Mouse (Mus musculus): Measurements from ENCODE around the gene Lama5. TPM values are rescaled to one million over a fixed set of nuclear protein-coding genes. Genes with fewer than 3 reads are reported as not detected.

Gene Lama5
- polyA plus RNA-seq, 1 experiment = 83.3 TPM

DNA sequence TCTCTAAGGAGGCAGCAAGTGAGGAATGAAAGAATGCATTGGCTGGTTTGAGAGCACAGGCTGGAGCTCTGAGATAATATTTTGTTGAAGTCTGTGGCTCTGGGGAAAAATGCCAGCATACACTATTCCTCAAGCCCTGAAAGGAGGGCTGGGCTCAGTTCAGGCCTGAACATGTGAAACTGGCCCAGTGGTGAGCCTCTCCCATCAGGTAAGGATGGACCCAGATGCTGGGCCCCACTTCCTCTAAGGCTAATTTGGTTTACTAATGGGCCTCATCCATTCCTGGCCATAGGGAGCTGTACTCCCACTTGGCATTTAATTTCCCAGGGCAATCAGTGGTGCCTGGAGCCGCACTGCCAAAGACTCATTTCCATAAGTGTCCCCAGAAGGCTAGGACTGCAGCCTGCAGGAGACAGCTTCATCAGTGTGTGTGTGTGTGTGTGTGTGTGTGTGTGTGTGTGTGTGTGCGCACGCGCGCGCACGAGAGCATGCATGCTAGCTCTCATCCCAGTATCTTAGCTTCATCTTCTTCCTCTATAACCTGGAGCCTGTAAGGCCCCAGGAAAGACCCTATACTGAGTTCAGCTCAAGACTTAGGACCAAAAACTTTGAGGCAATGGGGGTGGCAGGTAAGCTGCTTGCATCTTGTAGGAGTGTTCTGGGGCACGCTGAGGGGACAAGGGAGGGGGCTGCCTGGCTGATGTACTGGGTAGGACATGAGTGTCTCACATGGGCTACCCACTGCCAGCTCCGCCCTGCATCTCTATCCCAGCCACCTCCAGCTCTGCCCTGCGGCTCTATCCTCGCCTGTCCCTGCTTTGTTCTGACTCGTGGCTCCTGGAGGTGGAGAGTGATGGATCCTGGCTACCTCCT is 20.3 kb downstream of the Lama5 start:
- Histone ChIP-seq H3K36me3 (ENCODE audit: control insufficient read depth, insufficient read depth, low read length) (no peaks in the 10 kb centered on the region), H3K27ac (ENCODE audit: insufficient read depth, low read depth, low read length) (no peak overlapping the region), H3K27me3 (replicated peaks; ENCODE audit: control insufficient read depth, insufficient read depth, low read length) (no peaks in the 10 kb centered on the region), H3K4me1 (ENCODE audit: control insufficient read depth, insufficient read depth, low read length) (peaks cover 4% of the 10 kb centered on the region; the same call in 1 of the 2 replicates), H3K4me3 (ENCODE audit: insufficient read depth, low read depth, low read length) (no peak overlapping the region)
- DNase-seq = no peak
- WGBS = 88% methylated on average over 12 of the region's 12 CpGs
- TF ChIP-seq POLR2A (IDR thresholded peaks at IDR 0.05; ENCODE audit: low read depth, low read length) (no peak), CTCF (conservative IDR thresholded peaks at IDR 0.05; ENCODE audit: insufficient read depth, insufficient read length, low read depth, low read length) (no peak)

DNA sequence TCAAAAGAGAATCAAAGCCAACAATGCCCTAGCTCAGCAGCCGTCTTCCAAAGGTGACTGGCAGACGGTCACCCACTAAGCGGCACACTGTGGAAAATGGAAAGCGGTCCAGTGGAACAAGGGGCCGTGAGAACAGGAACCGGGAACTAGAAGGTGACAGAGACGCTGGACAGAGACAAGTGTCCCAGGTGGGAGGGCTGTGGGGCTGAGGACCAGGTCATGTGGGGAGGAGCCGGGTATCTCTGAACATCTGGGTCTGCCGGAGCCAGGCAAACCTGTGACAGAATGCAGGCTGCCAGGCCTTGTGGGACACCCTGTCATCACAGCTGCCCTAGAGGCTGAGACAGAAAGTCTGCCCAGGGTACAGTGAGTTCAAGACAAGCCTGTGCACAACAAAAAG is 21.2 kb downstream of the Lama5 start:
- 77% methylated on average over 9 of the region's 9 CpGs for WGBS
- H3K27ac ChIP-seq (ENCODE audit: insufficient read depth, low read depth, low read length) = no peak overlapping the region
- H3K4me1 ChIP-seq (ENCODE audit: control insufficient read depth, insufficient read depth, low read length) = peaks cover 4% of the 10 kb centered on the region; the same call in 1 of the 2 replicates
- TF ChIP-seq POLR2A (IDR thresholded peaks at IDR 0.05; ENCODE audit: low read depth, low read length) = no peak
- no peak for TF ChIP-seq CTCF (conservative IDR thresholded peaks at IDR 0.05; ENCODE audit: insufficient read depth, insufficient read length, low read depth, low read length)
- no peaks in the 10 kb centered on the region for H3K36me3 ChIP-seq (ENCODE audit: control insufficient read depth, insufficient read depth, low read length)
- H3K4me3 ChIP-seq (ENCODE audit: insufficient read depth, low read depth, low read length) = no peak overlapping the region
- no peaks in the 10 kb centered on the region for H3K27me3 ChIP-seq (replicated peaks; ENCODE audit: control insufficient read depth, insufficient read depth, low read length)
- no peak for DNase-seq

DNA sequence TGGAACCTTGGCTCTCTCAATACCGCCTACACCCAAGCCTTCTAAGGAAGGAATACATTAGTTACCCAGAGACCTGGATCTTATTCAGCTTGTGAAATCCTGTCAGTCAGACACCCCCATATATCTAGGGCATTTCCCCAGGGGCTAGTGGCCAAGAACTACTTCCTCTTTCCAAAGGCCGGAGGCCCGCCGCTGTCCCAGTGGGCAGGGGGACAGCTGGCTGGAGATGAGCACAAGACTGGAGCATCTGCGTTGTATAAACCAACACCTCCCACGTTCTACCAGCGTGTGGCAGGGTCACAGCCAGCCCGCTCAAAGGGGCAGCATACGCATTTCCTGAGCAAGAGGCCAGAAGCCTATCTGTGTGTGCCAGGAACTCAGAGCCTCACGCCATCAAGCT is 22.9 kb downstream of the Lama5 start:
- Histone ChIP-seq H3K4me3 (ENCODE audit: insufficient read depth, low read depth, low read length) (no peak overlapping the region), H3K36me3 (ENCODE audit: control insufficient read depth, insufficient read depth, low read length) (no peaks in the 10 kb centered on the region), H3K4me1 (ENCODE audit: control insufficient read depth, insufficient read depth, low read length) (no peaks in the 10 kb centered on the region), H3K27me3 (replicated peaks; ENCODE audit: control insufficient read depth, insufficient read depth, low read length) (no peaks in the 10 kb centered on the region), H3K27ac (ENCODE audit: insufficient read depth, low read depth, low read length) (no peak overlapping the region)
- TF ChIP-seq CTCF (conservative IDR thresholded peaks at IDR 0.05; ENCODE audit: insufficient read depth, insufficient read length, low read depth, low read length) = no peak
- TF ChIP-seq POLR2A (IDR thresholded peaks at IDR 0.05; ENCODE audit: low read depth, low read length) = no peak
- WGBS = 68% methylated on average over 10 of the region's 10 CpGs
- DNase-seq = no peak

DNA sequence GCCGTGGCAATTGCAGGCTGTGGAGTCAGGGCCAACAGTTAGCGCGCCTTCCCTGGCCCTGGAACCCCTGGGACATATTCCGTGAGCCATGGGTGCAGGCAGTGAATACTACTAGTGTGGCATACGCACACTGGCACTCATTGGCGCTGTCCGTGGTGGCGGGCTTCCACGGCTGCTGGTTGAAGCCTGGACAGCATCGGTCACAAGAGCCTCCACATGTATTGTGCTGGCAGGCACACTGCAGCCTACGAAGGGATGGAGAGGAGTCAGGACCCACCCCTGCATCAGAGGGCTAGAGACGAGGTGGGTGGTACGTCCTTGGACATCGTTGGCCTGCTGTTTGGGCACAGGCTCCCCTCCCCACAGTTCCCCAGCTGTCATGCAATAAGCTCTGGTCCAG is 23.4 kb downstream of the Lama5 start:
- H3K4me3 ChIP-seq (ENCODE audit: insufficient read depth, low read depth, low read length) = no peak overlapping the region
- DNase-seq = no peak
- no peaks in the 10 kb centered on the region for H3K4me1 ChIP-seq (ENCODE audit: control insufficient read depth, insufficient read depth, low read length)
- no peak overlapping the region for H3K27ac ChIP-seq (ENCODE audit: insufficient read depth, low read depth, low read length)
- 92% methylated on average over 14 of the region's 14 CpGs for WGBS
- H3K27me3 ChIP-seq (replicated peaks; ENCODE audit: control insufficient read depth, insufficient read depth, low read length) = no peaks in the 10 kb centered on the region
- TF ChIP-seq POLR2A (IDR thresholded peaks at IDR 0.05; ENCODE audit: low read depth, low read length) (no peak), CTCF (conservative IDR thresholded peaks at IDR 0.05; ENCODE audit: insufficient read depth, insufficient read length, low read depth, low read length) (no peak)
- H3K36me3 ChIP-seq (ENCODE audit: control insufficient read depth, insufficient read depth, low read length) = no peaks in the 10 kb centered on the region

DNA sequence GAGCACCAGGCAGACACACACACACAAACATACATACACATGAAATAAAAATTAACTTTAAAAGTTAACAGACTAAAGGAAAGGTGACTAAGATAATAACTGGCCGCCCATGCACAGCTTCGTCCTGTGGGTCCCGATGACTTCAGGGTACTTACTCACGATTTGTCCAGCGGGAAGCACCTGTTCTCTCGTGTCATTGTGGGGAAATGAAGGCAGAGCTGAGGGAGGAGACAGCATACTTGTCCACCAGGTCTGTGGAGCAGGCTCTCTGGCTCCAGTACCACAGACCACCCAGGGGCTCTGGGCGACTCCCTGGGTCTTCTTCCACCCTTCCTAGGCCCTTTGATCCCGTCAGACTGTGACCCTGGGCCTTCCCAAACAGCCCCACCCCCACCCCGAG is 24.4 kb downstream of the Lama5 start:
- H3K36me3 ChIP-seq (ENCODE audit: control insufficient read depth, insufficient read depth, low read length) = no peaks in the 10 kb centered on the region
- H3K4me3 ChIP-seq (ENCODE audit: insufficient read depth, low read depth, low read length) = no peak overlapping the region
- TF ChIP-seq POLR2A (IDR thresholded peaks at IDR 0.05; ENCODE audit: low read depth, low read length) = no peak
- no peak for TF ChIP-seq CTCF (conservative IDR thresholded peaks at IDR 0.05; ENCODE audit: insufficient read depth, insufficient read length, low read depth, low read length)
- H3K27me3 ChIP-seq (replicated peaks; ENCODE audit: control insufficient read depth, insufficient read depth, low read length) = no peaks in the 10 kb centered on the region
- no peak for DNase-seq
- WGBS = 66% methylated on average over 9 of the region's 9 CpGs
- no peaks in the 10 kb centered on the region for H3K4me1 ChIP-seq (ENCODE audit: control insufficient read depth, insufficient read depth, low read length)
- H3K27ac ChIP-seq (ENCODE audit: insufficient read depth, low read depth, low read length) = no peak overlapping the region

DNA sequence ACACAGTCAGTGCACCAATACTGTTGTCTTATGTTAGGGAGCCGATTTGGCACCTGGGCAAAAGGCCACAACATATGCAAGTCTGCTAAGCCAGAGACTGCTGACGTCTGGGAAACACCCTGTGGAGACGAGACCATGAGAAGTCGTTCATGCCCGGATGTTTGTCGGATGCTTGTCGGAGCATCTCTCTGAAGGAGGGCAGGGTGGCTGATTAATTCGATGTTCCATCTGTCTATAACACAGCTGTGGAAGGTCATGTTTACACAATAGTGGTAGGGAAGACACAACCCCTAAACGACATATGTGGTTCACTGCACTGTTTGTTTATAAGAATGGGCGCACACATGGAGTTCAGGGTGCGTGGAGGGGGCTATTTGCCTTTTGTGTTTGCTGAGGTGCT is 25.0 kb downstream of the Lama5 start:
- H3K4me3 ChIP-seq (ENCODE audit: insufficient read depth, low read depth, low read length) = no peak overlapping the region
- TF ChIP-seq CTCF (conservative IDR thresholded peaks at IDR 0.05; ENCODE audit: insufficient read depth, insufficient read length, low read depth, low read length) (no peak), POLR2A (IDR thresholded peaks at IDR 0.05; ENCODE audit: low read depth, low read length) (no peak)
- no peak for DNase-seq
- no peak overlapping the region for H3K27ac ChIP-seq (ENCODE audit: insufficient read depth, low read depth, low read length)
- WGBS = 67% methylated on average over 11 of the region's 11 CpGs
- H3K27me3 ChIP-seq (replicated peaks; ENCODE audit: control insufficient read depth, insufficient read depth, low read length) = no peaks in the 10 kb centered on the region
- no peaks in the 10 kb centered on the region for H3K4me1 ChIP-seq (ENCODE audit: control insufficient read depth, insufficient read depth, low read length)
- no peaks in the 10 kb centered on the region for H3K36me3 ChIP-seq (ENCODE audit: control insufficient read depth, insufficient read depth, low read length)

DNA sequence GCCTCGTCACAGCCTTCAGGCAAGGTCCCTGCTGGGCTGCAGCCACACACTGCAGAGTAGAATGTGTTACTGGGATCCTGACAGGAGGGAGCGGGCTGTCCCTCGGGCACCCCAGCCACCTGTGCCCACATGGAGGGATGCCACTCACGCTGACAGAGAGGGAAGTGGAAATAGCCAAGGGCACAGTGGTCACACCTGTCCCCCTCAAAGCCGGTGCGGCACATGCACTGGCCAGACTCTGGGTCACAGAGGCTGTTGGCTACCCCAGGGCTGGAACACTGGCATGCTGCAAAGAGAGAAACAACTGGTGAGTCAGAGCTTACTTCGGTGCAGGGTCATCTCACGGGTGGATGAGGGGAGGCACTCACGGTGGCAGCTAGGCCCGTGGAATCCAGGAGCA is 26.9 kb downstream of the Lama5 start:
- DNase-seq = no peak
- peaks cover 2% of the 10 kb centered on the region; the same call in 1 of the 2 replicates for H3K36me3 ChIP-seq (ENCODE audit: control insufficient read depth, insufficient read depth, low read length)
- 88% methylated on average over 10 of the region's 10 CpGs for WGBS

More for the DNA sequence above, 26.9 kb downstream of the Lama5 start:
- H3K27ac ChIP-seq (ENCODE audit: insufficient read depth, low read depth, low read length) = no peak overlapping the region
- H3K4me3 ChIP-seq (ENCODE audit: insufficient read depth, low read depth, low read length) = no peak overlapping the region
- TF ChIP-seq CTCF (conservative IDR thresholded peaks at IDR 0.05; ENCODE audit: insufficient read depth, insufficient read length, low read depth, low read length) (no peak), POLR2A (IDR thresholded peaks at IDR 0.05; ENCODE audit: low read depth, low read length) (no peak)
- no peaks in the 10 kb centered on the region for H3K27me3 ChIP-seq (replicated peaks; ENCODE audit: control insufficient read depth, insufficient read depth, low read length)
- no peaks in the 10 kb centered on the region for H3K4me1 ChIP-seq (ENCODE audit: control insufficient read depth, insufficient read depth, low read length)
